Mouse (Mus musculus): ENCODE results near the gene Tchhl1.

GRCm38 (mm10) chr3:93492176-93492575, 23.6 kb downstream of the Tchhl1 start:
- TF ChIP-seq CTCF (IDR thresholded peaks at IDR 0.05; ENCODE audit: control insufficient read depth, insufficient read depth, low read length) (no peak), POLR2A (IDR thresholded peaks at IDR 0.05; ENCODE audit: borderline replicate concordance, control insufficient read depth, low read depth, low read length) (no peak)
